Mouse (Mus musculus) liver, adult 2 months (tissue): ENCODE measurements at regions not wholly inside any gene's neighbourhood (a gene's known extent, or its start where the extent isn't known, plus 50 kb on each side); places are given as distances from the start of the nearest gene placed in this dataset.

Experiments
- CTCF ChIP-seq: fragments of 200-500 bp; IDR thresholded peaks from 2 replicates; pipeline ENCODE4 v1.5.1; 2011; ENCODE audit warnings: low read depth, low read length, control low read depth
- POLR2A ChIP-seq: fragments of 200-500 bp; IDR thresholded peaks from 2 replicates; pipeline ENCODE4 v1.6.1; 2011; ENCODE audit warnings: low read length, control low read depth; ENCODE audit not compliant: insufficient read depth; ENCODE audit errors: extremely low read depth

- no peak for TF ChIP-seq POLR2A
- TF ChIP-seq CTCF = no peak
Measured at GRCm38 (mm10) chr5:119057813-119058212, 497.3 kb downstream of the Med13l start.
